Mouse (Mus musculus): ENCODE data around the gene Gm5565. TPM values are rescaled to one million over a fixed set of nuclear protein-coding genes. Genes with fewer than 3 reads are reported as not detected.
"Not testable (repeated sequence)": the region's sequence is repeated elsewhere in the genome, so short reads cannot be mapped to it uniquely, and the experiment has no call there.

Gm5565 gene
- polyA plus RNA-seq (2012; rRNA removed) = not detected in 2 replicates

- 100% methylated on average over 3 of the region's 3 CpGs for WGBS
- H3K4me3 ChIP-seq (ENCODE audit: low read depth, low read length); H3K4me1 ChIP-seq (ENCODE audit: control insufficient read depth, insufficient read depth, insufficient read length, low read length); H3K27ac ChIP-seq (ENCODE audit: insufficient read depth, low read depth, low read length); H3K36me3 ChIP-seq (ENCODE audit: control insufficient read depth, insufficient read depth, low read length); H3K27me3 ChIP-seq (ENCODE audit: control insufficient read depth, insufficient read depth, low read length): not testable (repeated sequence)
These were observed at the start of gene Gm5565 for GRCm38 (mm10) chr5:146160439-146160838. Gm5565 (minus strand) TSS chr5:146160539.

GRCm38 (mm10) chr5:146205537-146205936, 45.2 kb upstream of the Gm5565 start:
- Histone ChIP-seq H3K4me1 (ENCODE audit: control insufficient read depth, insufficient read depth, insufficient read length, low read length) (no peaks in the 10 kb centered on the region), H3K4me3 (ENCODE audit: low read depth, low read length) (no peak overlapping the region), H3K27ac (ENCODE audit: insufficient read depth, low read depth, low read length) (no peak overlapping the region), H3K36me3 (ENCODE audit: control insufficient read depth, insufficient read depth, low read length) (peaks cover 44% of the 10 kb centered on the region), H3K27me3 (ENCODE audit: control insufficient read depth, insufficient read depth, low read length) (no peaks in the 10 kb centered on the region)
- 71% methylated on average over 5 of the region's 5 CpGs for WGBS
- TF ChIP-seq POLR2A (IDR thresholded peaks at IDR 0.05; ENCODE audit: low read depth, low read length) (no peak), CTCF (IDR thresholded peaks at IDR 0.05; ENCODE audit: extremely low read depth, insufficient read length, insufficient replicate concordance, low read depth, low read length) (no peak)

- TF ChIP-seq POLR2A (IDR thresholded peaks at IDR 0.05; ENCODE audit: low read depth, low read length) (no peak), CTCF (IDR thresholded peaks at IDR 0.05; ENCODE audit: extremely low read depth, insufficient read length, insufficient replicate concordance, low read depth, low read length) (no peak)
- H3K36me3 ChIP-seq (ENCODE audit: control insufficient read depth, insufficient read depth, low read length) = peaks cover 33% of the 10 kb centered on the region
- no peak overlapping the region for H3K27ac ChIP-seq (ENCODE audit: insufficient read depth, low read depth, low read length)
- 71% methylated on average over 2 of the region's 2 CpGs for WGBS
- H3K4me1 ChIP-seq (ENCODE audit: control insufficient read depth, insufficient read depth, insufficient read length, low read length) = no peaks in the 10 kb centered on the region
- H3K27me3 ChIP-seq (ENCODE audit: control insufficient read depth, insufficient read depth, low read length) = no peaks in the 10 kb centered on the region
- H3K4me3 ChIP-seq (ENCODE audit: low read depth, low read length) = no peak overlapping the region
These were observed 43.6 kb upstream of the Gm5565 start for GRCm38 (mm10) chr5:146203921-146204320.

- TF ChIP-seq POLR2A (IDR thresholded peaks at IDR 0.05; ENCODE audit: low read depth, low read length) (no peak), CTCF (IDR thresholded peaks at IDR 0.05; ENCODE audit: extremely low read depth, insufficient read length, insufficient replicate concordance, low read depth, low read length) (no peak)
- peaks cover 14% of the 10 kb centered on the region for H3K36me3 ChIP-seq (ENCODE audit: control insufficient read depth, insufficient read depth, low read length)
- WGBS = 98% methylated on average over 6 of the region's 6 CpGs
- no peaks in the 10 kb centered on the region for H3K4me1 ChIP-seq (ENCODE audit: control insufficient read depth, insufficient read depth, insufficient read length, low read length)
- H3K27me3 ChIP-seq (ENCODE audit: control insufficient read depth, insufficient read depth, low read length) = no peaks in the 10 kb centered on the region
- H3K27ac ChIP-seq (ENCODE audit: insufficient read depth, low read depth, low read length) = no peak overlapping the region
- no peak overlapping the region for H3K4me3 ChIP-seq (ENCODE audit: low read depth, low read length)
These were observed 40.2 kb upstream of the Gm5565 start for GRCm38 (mm10) chr5:146200580-146200979.

GRCm38 (mm10) chr5:146199540-146199939, 39.2 kb upstream of the Gm5565 start:
- no peaks in the 10 kb centered on the region for H3K27me3 ChIP-seq (ENCODE audit: control insufficient read depth, insufficient read depth, low read length)
- H3K27ac ChIP-seq (ENCODE audit: insufficient read depth, low read depth, low read length) = no peak overlapping the region
- WGBS = 72% methylated on average over 2 of the region's 2 CpGs
- peaks cover 12% of the 10 kb centered on the region for H3K36me3 ChIP-seq (ENCODE audit: control insufficient read depth, insufficient read depth, low read length)
- H3K4me3 ChIP-seq (ENCODE audit: low read depth, low read length) = no peak overlapping the region
- no peak for TF ChIP-seq POLR2A (IDR thresholded peaks at IDR 0.05; ENCODE audit: low read depth, low read length)
- no peak for TF ChIP-seq CTCF (IDR thresholded peaks at IDR 0.05; ENCODE audit: extremely low read depth, insufficient read length, insufficient replicate concordance, low read depth, low read length)
- H3K4me1 ChIP-seq (ENCODE audit: control insufficient read depth, insufficient read depth, insufficient read length, low read length) = no peaks in the 10 kb centered on the region

GRCm38 (mm10) chr5:146199073-146199472, 38.7 kb upstream of the Gm5565 start:
- Histone ChIP-seq H3K36me3 (ENCODE audit: control insufficient read depth, insufficient read depth, low read length) (peaks cover 12% of the 10 kb centered on the region), H3K27ac (ENCODE audit: insufficient read depth, low read depth, low read length) (no peak overlapping the region)

GRCm38 (mm10) chr5:146193360-146193759, 33.0 kb upstream of the Gm5565 start:
- H3K4me3 ChIP-seq (ENCODE audit: low read depth, low read length) = no peak overlapping the region
- no peak overlapping the region for H3K27ac ChIP-seq (ENCODE audit: insufficient read depth, low read depth, low read length)
- H3K27me3 ChIP-seq (ENCODE audit: control insufficient read depth, insufficient read depth, low read length) = no peaks in the 10 kb centered on the region
- H3K36me3 ChIP-seq (ENCODE audit: control insufficient read depth, insufficient read depth, low read length) = 0 out of 2 replicates have a peak, but pooled peaks cover 4% of the 10 kb centered on the region
- 87% methylated on average over 8 of the region's 8 CpGs for WGBS
- no peaks in the 10 kb centered on the region for H3K4me1 ChIP-seq (ENCODE audit: control insufficient read depth, insufficient read depth, insufficient read length, low read length)
- TF ChIP-seq POLR2A (IDR thresholded peaks at IDR 0.05; ENCODE audit: low read depth, low read length) = no peak
- TF ChIP-seq CTCF (IDR thresholded peaks at IDR 0.05; ENCODE audit: extremely low read depth, insufficient read length, insufficient replicate concordance, low read depth, low read length) = no peak

More at GRCm38 (mm10) chr5:146199073-146199472, 38.7 kb upstream of the Gm5565 start:
- H3K27me3 ChIP-seq (ENCODE audit: control insufficient read depth, insufficient read depth, low read length) = no peaks in the 10 kb centered on the region
- no peaks in the 10 kb centered on the region for H3K4me1 ChIP-seq (ENCODE audit: control insufficient read depth, insufficient read depth, insufficient read length, low read length)
- TF ChIP-seq CTCF (IDR thresholded peaks at IDR 0.05; ENCODE audit: extremely low read depth, insufficient read length, insufficient replicate concordance, low read depth, low read length) (no peak), POLR2A (IDR thresholded peaks at IDR 0.05; ENCODE audit: low read depth, low read length) (no peak)
- no peak overlapping the region for H3K4me3 ChIP-seq (ENCODE audit: low read depth, low read length)

Measured in small intestine, adult 2 months (tissue).